Mouse (Mus musculus): ENCODE data around the gene Sp7.

DNA sequence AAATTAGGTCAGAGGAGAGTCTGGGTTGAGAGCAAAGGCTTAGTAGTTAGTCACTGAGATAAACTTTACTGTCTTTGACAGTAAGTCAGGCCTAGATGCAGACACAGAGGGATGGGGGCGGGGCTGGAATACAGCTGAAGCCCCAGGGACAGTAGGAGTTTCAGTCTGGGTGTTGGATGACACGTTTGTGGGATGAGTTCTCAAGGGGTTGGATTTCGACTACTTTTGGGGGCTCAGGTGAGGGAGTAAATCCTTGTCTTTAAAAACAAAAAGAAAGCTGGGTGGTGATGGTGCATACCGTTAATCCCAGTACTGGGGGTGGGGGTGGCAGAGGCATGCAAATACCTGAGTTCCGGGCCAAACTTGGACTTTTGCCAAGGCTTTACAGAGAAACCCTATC, 31.6 kb upstream of the Sp7 start:
- TF ChIP-seq CTCF (IDR thresholded peaks at IDR 0.05; ENCODE audit: low read depth) (no peak), EP300 (optimal IDR thresholded peaks at IDR 0.05) (no peak)
